Mouse (Mus musculus): ENCODE measurements around the gene Fam193b.
"Not testable (repeated sequence)": the region's sequence is repeated elsewhere in the genome, so short reads cannot be mapped to it uniquely, and the experiment has no call there.

The Fam193b gene

DNA sequence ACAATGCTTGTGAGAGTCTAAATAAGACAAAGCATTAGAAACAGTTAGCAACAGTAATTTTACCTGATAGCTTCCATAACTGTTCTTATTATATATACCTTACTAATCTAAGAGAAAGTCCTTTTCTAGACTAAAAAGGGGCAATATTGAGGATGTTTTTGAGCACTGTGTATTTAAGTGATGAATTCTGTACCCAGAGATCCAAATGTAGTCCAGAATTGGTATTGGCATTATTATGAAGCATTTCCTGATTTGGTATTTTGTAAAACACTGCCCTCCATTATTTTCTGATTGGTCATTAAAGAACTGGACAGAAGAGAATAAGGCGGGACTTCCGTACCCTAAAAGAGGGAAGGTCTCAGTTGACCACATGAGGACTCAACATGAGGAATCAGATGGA lies 2.5 kb upstream of the Fam193b start, which contains the start of gene Tmed9:
TSS of gene Tmed9 (plus strand) at position 301 of the 400 bp plus-strand sequence.
- in situ Hi-C loops (cut with MboI; ENCODE audit: low sequenced_read_pairs) = no loop called here

DNA sequence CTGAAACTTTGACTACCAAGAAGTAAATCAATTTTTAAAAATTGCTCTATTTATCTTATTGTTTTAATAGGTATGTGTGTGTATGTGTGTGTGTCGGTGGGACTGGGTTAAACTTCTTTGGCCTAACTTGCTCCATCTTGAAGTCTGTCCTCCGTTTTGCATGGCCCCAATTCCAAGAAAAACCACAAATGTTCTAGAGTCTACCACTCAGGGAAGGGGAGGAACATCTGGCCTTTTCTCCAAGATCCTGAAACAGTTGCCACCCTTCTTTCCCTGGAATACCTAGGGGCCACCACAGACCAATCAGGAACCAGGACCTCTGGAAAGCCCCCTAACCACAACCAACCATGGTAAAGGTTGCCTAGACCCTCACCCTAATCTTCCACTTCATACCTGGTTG lies 1.1 kb upstream of the Fam193b start:
- in situ Hi-C loops (cut with MboI; ENCODE audit: low sequenced_read_pairs) = no loop called here

GRCm38 (mm10) chr13:55570286-55570973 lies 490 bp downstream of the Fam193b start:
- in situ Hi-C loops (cut with MboI; ENCODE audit: low sequenced_read_pairs) = no loop called here

GRCm38 (mm10) chr13:55569726-55570285 lies 1.1 kb downstream of the Fam193b start:
- in situ Hi-C loops (cut with MboI; ENCODE audit: low sequenced_read_pairs) = no loop called here

- in situ Hi-C loops (cut with MboI; ENCODE audit: low sequenced_read_pairs) = not testable (repeated sequence)
These were observed 2.4 kb downstream of the Fam193b start for GRCm38 (mm10) chr13:55568524-55568923.

- in situ Hi-C loops (cut with MboI; ENCODE audit: low sequenced_read_pairs) = no loop called here
These were observed 3.0 kb downstream of the Fam193b start for GRCm38 (mm10) chr13:55567949-55568348.

GRCm38 (mm10) chr13:55567001-55567400 lies 3.9 kb downstream of the Fam193b start:
- in situ Hi-C loops (cut with MboI; ENCODE audit: low sequenced_read_pairs) = no loop called here

DNA sequence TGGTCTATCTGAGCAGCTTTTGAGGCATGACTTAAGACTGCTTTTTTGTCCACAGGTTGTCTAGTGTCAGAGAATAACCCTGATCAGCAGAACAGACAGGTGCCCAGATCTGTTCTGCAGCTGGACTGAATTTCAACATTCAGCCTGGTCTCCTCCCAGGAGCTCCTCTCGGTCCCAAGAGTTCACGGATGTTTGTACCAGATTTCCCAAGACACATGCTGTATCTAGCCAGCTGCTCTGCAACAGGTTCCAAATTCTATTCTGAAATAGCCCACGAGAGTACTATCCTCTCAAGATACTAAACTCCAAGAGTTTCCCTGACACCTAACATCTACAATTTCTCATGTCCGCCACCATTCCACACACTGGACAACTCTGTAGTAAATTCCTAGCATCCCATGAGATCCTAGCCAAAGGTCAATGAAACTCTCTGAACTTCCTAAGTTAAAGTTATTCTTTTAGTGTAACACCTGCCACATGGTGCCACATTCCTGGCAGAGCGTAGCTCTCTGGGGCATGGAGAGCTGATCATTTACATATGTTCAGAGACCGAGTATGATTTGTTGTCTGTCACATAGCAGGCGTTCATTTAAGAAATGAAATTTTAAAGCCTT lies 7.5 kb downstream of the Fam193b start:
- in situ Hi-C loops (cut with MboI; ENCODE audit: low sequenced_read_pairs) = no loop called here

DNA sequence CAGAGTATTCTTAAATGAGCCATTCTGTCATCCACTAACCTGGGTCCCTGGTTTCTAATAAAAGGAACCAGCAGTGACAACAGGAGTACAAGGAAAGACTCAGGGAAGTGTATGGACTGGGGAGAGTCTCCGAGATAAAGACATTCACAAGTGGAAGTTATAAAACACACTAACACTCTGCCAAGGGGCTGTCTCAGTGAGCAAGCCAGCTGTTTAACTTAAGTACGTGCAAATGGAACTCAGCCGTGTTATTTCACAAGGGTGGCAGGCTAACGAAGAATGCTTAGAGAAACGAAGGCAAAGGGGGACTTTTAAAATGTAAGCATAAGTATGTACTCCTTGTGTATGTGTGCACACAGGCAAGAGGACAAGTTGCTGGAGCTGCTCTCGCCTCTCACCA lies 13.4 kb downstream of the Fam193b start:
- in situ Hi-C loops (cut with MboI; ENCODE audit: low sequenced_read_pairs) = no loop called here

DNA sequence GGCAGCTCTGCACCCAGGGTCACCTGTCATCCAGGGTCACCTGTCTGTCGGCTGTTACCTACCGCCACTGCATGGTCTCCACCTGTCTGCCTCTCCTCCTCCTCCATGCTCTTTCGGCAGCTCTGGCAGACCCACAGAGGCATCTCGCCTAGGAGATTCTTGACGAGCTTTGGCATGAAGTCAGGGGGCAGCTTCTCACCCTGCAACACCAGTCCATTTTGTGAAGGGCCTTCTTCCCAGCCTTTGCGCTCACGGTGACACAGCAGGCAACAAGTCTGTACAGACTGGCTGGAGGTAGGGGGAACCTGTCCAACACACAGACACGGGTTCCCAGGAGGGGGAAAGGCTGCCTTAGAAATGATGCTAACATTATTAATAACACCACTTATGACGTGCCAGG lies 15.0 kb downstream of the Fam193b start:
- in situ Hi-C loops (cut with MboI; ENCODE audit: low sequenced_read_pairs) = no loop called here

DNA sequence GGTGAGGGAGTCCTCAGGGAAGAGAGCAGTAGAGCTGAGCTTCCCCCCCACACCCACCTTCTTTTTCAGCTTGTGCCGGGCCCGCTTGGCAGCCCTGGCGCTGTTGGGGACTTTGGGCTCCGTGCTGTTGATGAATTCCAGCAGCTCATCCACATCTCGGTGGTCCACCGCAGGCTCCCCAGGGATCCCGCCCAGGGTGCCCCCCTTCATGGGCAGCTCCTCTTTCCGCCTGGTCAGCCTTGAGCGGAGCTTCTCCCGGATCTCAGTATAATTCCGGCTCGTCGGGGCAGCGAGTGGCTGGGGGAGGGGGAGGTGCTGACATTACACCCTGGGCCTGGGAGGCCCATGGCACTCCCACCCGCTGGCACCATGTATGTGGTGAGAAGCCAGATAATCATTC lies 21.9 kb downstream of the Fam193b start:
- in situ Hi-C loops (cut with MboI; ENCODE audit: low sequenced_read_pairs) = no loop called here

DNA sequence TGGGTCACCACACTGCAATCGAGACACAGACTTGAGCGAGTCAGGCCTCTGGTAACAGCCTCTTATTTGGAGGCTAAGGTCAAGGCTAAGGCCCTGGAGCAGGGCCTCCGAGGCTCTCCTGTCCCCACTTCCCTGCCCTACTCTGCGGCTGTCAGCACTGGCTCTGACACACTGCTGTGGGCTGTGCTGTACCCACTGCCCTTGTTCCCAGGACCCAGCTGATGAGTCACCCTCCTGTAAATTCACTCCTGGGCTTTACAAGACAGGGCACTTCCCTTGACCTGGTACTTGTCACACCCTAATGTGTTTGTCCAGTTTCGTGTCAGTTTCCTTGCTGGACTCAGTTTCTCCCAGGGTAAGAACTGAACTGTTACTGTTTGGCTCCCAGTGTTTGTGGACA lies 22.5 kb downstream of the Fam193b start:
- in situ Hi-C loops (cut with MboI; ENCODE audit: low sequenced_read_pairs) = no loop called here

- in situ Hi-C loops (cut with MboI; ENCODE audit: low sequenced_read_pairs) = no loop called here
These were observed 23.0 kb downstream of the Fam193b start for GRCm38 (mm10) chr13:55547916-55548315.

DNA sequence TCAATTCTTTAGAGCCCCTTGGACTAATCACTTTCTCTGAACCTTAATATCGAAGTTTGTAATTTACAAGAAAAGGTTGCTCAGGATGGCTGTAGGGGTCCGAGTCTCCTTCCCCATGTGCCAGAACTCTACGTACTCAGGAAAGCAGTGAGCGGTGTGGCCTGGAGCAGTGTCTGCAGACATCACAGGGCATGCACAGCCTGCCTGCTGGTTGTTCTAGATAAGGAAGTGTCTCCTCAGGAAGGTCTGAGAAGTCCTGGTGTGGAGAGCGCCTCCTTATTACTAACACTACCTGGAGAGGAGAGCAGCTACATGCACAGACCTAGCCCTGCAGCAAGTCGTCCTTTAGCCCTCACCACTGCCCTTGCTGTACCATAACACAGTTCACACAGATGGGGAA lies 26.1 kb downstream of the Fam193b start:
- in situ Hi-C loops (cut with MboI; ENCODE audit: low sequenced_read_pairs) = no loop called here

DNA sequence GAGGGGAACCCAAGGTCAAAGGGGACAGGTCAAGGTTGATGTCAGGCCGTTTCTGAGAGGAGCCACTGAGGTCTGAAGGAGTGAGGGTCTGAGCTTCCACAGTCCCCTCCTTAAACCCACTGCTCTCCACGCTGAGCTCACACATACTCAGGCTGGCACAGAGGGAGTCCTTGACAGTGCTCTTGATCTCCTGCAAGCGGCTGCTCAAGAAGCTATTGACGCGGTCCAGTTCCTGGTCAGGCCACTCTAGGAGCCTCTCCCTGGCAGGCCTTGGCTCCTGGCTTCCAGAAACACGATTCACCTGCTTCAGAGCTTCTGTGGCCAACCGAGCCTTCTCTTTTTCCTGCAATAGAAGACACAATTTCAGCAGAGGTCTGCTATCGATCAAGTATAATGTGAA lies 27.5 kb downstream of the Fam193b start:
- in situ Hi-C loops (cut with MboI; ENCODE audit: low sequenced_read_pairs) = no loop called here

GRCm38 (mm10) chr13:55542891-55543290 lies 28.0 kb downstream of the Fam193b start:
- in situ Hi-C loops (cut with MboI; ENCODE audit: low sequenced_read_pairs) = no loop called here

- in situ Hi-C loops (cut with MboI; ENCODE audit: low sequenced_read_pairs) = no loop called here
These were observed 30.0 kb downstream of the Fam193b start for GRCm38 (mm10) chr13:55540933-55541332.

DNA sequence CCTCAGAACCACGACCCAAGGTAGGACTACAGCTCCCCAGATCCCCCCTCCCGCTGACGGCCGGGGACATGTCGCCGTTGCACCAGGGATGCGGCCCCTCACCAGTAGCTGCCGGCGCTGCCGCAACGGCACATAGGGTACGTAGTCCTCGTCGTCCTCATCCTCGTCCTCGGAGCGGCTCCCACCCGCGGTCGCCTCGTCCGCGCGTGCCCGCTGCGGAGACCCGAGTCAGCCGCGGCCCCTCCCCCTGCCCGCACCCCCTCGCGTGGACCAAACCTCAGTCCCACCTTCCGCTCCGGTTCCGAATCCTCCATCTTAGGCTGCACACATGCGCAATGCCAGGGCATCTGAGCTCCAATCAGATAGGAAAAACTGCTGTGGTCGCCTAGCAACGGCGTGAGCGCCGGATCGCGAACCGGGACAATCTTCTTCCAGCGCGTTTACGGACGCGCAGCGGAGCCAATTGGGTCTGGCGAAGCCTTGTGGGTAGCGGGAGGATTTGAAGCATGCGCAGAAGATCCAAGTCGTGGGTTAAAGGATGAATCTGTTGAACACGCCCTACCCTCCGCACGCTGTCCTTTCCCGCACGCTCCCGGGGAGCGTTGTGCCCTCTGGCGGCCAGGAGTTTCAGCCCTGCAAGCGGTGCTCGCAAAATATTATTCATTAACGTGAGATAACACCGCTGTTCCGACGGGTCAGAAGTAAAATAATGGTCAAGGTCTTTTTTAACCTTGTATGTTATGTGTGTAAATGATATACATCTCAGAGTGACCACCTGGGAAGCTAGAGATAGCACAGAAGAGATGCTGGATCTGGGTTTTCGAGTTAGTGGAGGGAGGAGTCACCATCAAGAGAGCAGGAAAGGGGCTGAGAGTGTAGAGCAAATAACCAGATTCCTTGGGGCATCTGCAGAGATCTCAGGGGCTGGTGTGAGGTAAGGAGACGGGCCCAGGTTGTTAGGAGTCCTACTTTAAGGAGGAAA lies 34.4 kb downstream of the Fam193b start, which contains the start of gene Ddx41:
TSS of gene Ddx41 (minus strand) at position 465 of the 982 bp plus-strand sequence.
- in situ Hi-C loops (cut with MboI; ENCODE audit: low sequenced_read_pairs) = no loop called here

DNA sequence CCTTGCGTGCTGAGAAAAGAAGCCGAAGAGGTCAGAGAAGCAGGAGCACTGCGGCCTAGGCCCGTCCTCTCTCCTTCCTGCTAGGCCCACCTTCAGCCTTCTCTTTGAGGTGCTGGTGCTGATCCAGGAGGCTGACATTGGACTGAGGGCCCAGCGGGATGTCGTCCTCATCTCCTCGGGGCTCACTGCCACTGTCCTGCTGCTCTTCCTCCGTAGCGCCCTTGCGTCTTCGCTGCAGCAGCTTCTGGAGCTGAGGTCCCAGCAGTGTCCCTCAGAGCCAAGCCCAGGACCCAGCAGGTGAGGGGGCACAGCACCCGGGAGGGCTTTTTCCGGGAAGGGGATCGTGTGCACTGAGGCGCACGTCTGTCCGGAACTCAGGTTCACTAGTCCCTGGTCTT lies 35.1 kb downstream of the Fam193b start:
- in situ Hi-C loops (cut with MboI; ENCODE audit: low sequenced_read_pairs) = no loop called here

DNA sequence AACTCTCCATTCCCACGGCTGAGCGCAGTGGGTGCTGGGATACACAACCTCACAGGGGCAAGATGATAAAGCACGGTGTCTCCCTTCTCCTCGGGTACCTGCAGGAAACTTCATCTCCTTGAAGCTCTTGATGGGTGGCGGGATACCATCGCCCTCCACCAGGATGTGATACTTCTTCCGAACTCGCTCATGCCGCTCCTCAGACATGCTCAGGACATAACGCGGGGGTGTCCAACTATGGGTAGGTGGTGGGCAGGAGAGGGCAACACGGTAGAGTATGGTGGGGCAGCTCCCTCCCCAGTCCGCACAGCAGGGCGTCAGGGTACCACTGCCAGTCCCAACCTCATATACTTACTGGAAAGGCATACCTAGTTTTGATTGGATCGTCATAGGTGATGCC lies 35.7 kb downstream of the Fam193b start:
- in situ Hi-C loops (cut with MboI; ENCODE audit: low sequenced_read_pairs) = no loop called here

Measured in CH12F3 (cell line).